Comparison of ENCODE assay signal across 8 mouse cellular contexts in genomic region chr1:41027540-41027978, GRCm38 (mm10).
DNase-seq lines count a peak whose midpoint lies in the region; ATAC-seq and TF ChIP-seq lines count a peak whose summit lies in the region.
"Had no signal": no experiment of that assay in that cellular context is flagged by ENCODE, and none has a peak within 500 bp of the region (broad histone marks: within the 10 kb centered on the region; RNA-seq: fewer than 3 reads in every experiment).

No protein-coding gene starts in this region.

- H3K27ac ChIP-seq in forebrain, postnatal 0 days (ENCODE audit: low read depth, low read length) = peak overlapping the region; percentile 55
- no peak overlapping the region for H3K27ac ChIP-seq in hindbrain, embryonic 15.5 days (replicated peaks)

- no peak for TF ChIP-seq CTCF in forebrain, postnatal 0 days (IDR thresholded peaks at IDR 0.05; ENCODE audit: low read depth)

- H3K4me3 ChIP-seq in forebrain, postnatal 0 days (ENCODE audit: low read depth, low read length) = no peak overlapping the region
- no peak overlapping the region for H3K4me3 ChIP-seq in hindbrain, embryonic 15.5 days

- H3K4me2 ChIP-seq in forebrain, postnatal 0 days (ENCODE audit: low read depth) = no peak overlapping the region
- no peak overlapping the region for H3K4me2 ChIP-seq in hindbrain, embryonic 15.5 days

- H3K9ac ChIP-seq in forebrain, postnatal 0 days = no peak overlapping the region
- H3K9ac ChIP-seq in hindbrain, embryonic 15.5 days = no peak overlapping the region

- DNase-seq in brain, adult 2 months (ENCODE audit: low read depth, low spot score) = peak; percentile 85
- DNase-seq in forebrain, postnatal 0 days = peak; percentile 90
- DNase-seq in lung, postnatal 10 days = peak; percentile 24
- no peak for DNase-seq in natural killer cell, adult 2 months (ENCODE audit: low spot score in 2 of 2)
- no peak for DNase-seq in ovary, postnatal 36 days (ENCODE audit: low spot score)
- DNase-seq: liver had no signal

- ATAC-seq in forebrain, postnatal 0 days = peak; percentile 94
- peak; percentile 74; the same call in 1 of the 2 replicates for ATAC-seq in hindbrain, embryonic 15.5 days (ENCODE audit: low FRiP score, low read depth)
- ATAC-seq in megakaryocyte-erythroid progenitor cell, adult 5-6 weeks (replicated peaks; ENCODE audit: low FRiP score, low TSS enrichment, poor library complexity, severe bottlenecking) = no peak

- no peaks in the 10 kb centered on the region for H3K36me3 ChIP-seq in forebrain, postnatal 0 days (ENCODE audit: insufficient read depth)
- H3K36me3 ChIP-seq in hindbrain, embryonic 15.5 days = no peaks in the 10 kb centered on the region

- no peaks in the 10 kb centered on the region for H3K9me3 ChIP-seq in forebrain, postnatal 0 days (ENCODE audit: low read length)
- no peaks in the 10 kb centered on the region for H3K9me3 ChIP-seq in hindbrain, embryonic 15.5 days

- H3K27me3 ChIP-seq in forebrain, postnatal 0 days (ENCODE audit: insufficient read depth, low read length) = no peaks in the 10 kb centered on the region
- no peaks in the 10 kb centered on the region for H3K27me3 ChIP-seq in hindbrain, embryonic 15.5 days

- WGBS in forebrain, postnatal 0 days = 15% methylated on average over 4 of the region's 4 CpGs
- WGBS in hindbrain, embryonic 15.5 days = 23% methylated on average over 4 of the region's 4 CpGs

- peaks cover 8% of the 10 kb centered on the region for H3K4me1 ChIP-seq in forebrain, postnatal 0 days (ENCODE audit: insufficient read depth)
- H3K4me1 ChIP-seq in hindbrain, embryonic 15.5 days (replicated peaks) = no peaks in the 10 kb centered on the region

Comparison
In these comparisons a context has a peak if more than half of its experiments do, and no peak if none do; other contexts are left out.
1. DNase-seq: peak in brain, adult 2 months (single experiment), forebrain, postnatal 0 days (single experiment) and lung, postnatal 10 days (single experiment); none in natural killer cell, adult 2 months (0 of 2) and ovary, postnatal 36 days (single experiment).